Mouse (Mus musculus): ENCODE measurements around the gene Guk1. TPM values are rescaled to one million over a fixed set of nuclear protein-coding genes. Genes with fewer than 3 reads are reported as not detected.
A peak's percentile ranks its signal among the peaks of the same experiment; 100 is the strongest.
"Not testable (repeated sequence)": the region's sequence is repeated elsewhere in the genome, so short reads cannot be mapped to it uniquely, and the experiment has no call there.

Guk1 gene
- polyA plus RNA-seq, 1 experiment = 284 TPM

DNA sequence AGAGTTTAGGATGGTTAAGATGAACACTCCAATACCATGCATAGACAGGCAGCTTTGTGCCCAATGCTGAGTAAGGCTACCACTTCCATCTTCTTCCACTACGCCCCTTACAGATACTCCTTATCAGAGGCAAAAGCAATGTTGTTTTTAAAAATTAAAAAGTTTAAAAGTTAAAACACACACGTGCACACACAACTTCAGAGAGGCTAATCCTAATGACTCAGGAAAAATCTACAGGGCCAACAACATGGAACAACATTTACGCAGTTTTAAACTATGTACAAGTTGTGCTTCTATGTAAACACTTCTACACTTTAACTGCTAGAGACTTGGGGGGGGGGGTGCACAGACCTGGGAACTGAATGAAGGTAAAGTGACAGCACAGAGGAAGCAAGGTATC is 32.0 kb upstream of the Guk1 start:
- Histone ChIP-seq H3K27me3 (ENCODE audit: control insufficient read depth, insufficient read depth, low read length) (no peaks in the 10 kb centered on the region), H3K4me3 (ENCODE audit: low read depth, low read length) (no peak overlapping the region), H3K36me3 (ENCODE audit: control insufficient read depth, insufficient read depth, low read length) (peaks cover 12% of the 10 kb centered on the region), H3K27ac (ENCODE audit: insufficient read depth, low read depth, low read length) (0 out of 2 replicates have a peak overlapping the region, but pooled peaks have one; percentile 20), H3K4me1 (ENCODE audit: control insufficient read depth, insufficient read depth, insufficient read length, low read length) (peaks cover 41% of the 10 kb centered on the region)
- TF ChIP-seq CTCF (IDR thresholded peaks at IDR 0.05; ENCODE audit: extremely low read depth, insufficient read length, insufficient replicate concordance, low read depth, low read length) (no peak), POLR2A (IDR thresholded peaks at IDR 0.05; ENCODE audit: low read depth, low read length) (no peak)
- WGBS = 67% methylated on average over 3 of the region's 3 CpGs

DNA sequence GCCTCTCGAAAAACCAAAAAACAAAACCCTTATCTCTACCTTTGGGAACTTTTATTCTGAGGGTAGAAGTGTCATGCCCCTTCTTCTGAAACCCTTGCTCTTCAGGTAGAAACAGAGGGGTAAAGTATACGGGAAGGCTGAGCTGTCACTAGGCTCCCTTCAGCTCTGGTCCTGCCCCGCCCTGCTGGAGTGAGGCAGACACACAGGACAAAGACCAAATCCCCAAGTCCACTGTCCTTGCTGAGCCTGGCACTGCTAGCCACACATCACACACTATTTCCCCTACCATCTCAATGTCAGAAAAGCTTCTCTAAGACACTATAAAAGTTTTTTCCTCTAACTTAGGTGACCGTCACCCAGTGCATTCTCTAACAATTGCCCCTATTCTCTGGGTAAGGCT is 30.3 kb upstream of the Guk1 start:
- TF ChIP-seq CTCF (IDR thresholded peaks at IDR 0.05; ENCODE audit: extremely low read depth, insufficient read length, insufficient replicate concordance, low read depth, low read length) (no peak), POLR2A (IDR thresholded peaks at IDR 0.05; ENCODE audit: low read depth, low read length) (no peak)
- Histone ChIP-seq H3K36me3 (ENCODE audit: control insufficient read depth, insufficient read depth, low read length) (peaks cover 16% of the 10 kb centered on the region), H3K27ac (ENCODE audit: insufficient read depth, low read depth, low read length) (peak overlapping the region; percentile 71; the same call in 1 of the 2 replicates), H3K4me3 (ENCODE audit: low read depth, low read length) (no peak overlapping the region), H3K27me3 (ENCODE audit: control insufficient read depth, insufficient read depth, low read length) (no peaks in the 10 kb centered on the region), H3K4me1 (ENCODE audit: control insufficient read depth, insufficient read depth, insufficient read length, low read length) (peaks cover 46% of the 10 kb centered on the region)
- WGBS = 51% methylated on average over 4 of the region's 4 CpGs

DNA sequence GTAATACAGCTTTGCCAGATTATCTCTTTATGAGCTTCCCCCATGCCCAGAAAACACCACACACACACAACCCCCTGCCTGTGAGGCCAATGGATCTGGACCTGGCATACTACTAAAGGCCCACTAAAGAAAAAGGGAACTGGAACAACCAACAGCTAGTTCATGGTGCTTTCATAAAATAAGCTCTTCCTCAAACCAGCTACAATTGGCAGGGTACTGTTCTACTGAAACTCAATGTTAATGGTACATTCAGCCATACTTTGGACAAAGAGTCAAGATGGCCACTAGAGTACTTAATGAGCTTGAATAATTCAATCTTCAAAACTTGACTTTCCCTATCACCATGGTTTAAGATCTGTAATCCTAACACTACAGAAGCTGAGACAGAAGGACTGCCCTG is 29.6 kb upstream of the Guk1 start:
- Histone ChIP-seq H3K4me3 (ENCODE audit: low read depth, low read length) (no peak overlapping the region), H3K27me3 (ENCODE audit: control insufficient read depth, insufficient read depth, low read length) (no peaks in the 10 kb centered on the region), H3K4me1 (ENCODE audit: control insufficient read depth, insufficient read depth, insufficient read length, low read length) (peaks cover 49% of the 10 kb centered on the region), H3K36me3 (ENCODE audit: control insufficient read depth, insufficient read depth, low read length) (peaks cover 16% of the 10 kb centered on the region), H3K27ac (ENCODE audit: insufficient read depth, low read depth, low read length) (no peak overlapping the region)
- TF ChIP-seq CTCF (IDR thresholded peaks at IDR 0.05; ENCODE audit: extremely low read depth, insufficient read length, insufficient replicate concordance, low read depth, low read length) = no peak
- TF ChIP-seq POLR2A (IDR thresholded peaks at IDR 0.05; ENCODE audit: low read depth, low read length) = no peak

- Histone ChIP-seq H3K36me3 (ENCODE audit: control insufficient read depth, insufficient read depth, low read length) (peaks cover 17% of the 10 kb centered on the region), H3K27me3 (ENCODE audit: control insufficient read depth, insufficient read depth, low read length) (no peaks in the 10 kb centered on the region), H3K27ac (ENCODE audit: insufficient read depth, low read depth, low read length) (no peak overlapping the region), H3K4me1 (ENCODE audit: control insufficient read depth, insufficient read depth, insufficient read length, low read length) (peaks cover 41% of the 10 kb centered on the region), H3K4me3 (ENCODE audit: low read depth, low read length) (no peak overlapping the region)
- no peak for TF ChIP-seq POLR2A (IDR thresholded peaks at IDR 0.05; ENCODE audit: low read depth, low read length)
- TF ChIP-seq CTCF (IDR thresholded peaks at IDR 0.05; ENCODE audit: extremely low read depth, insufficient read length, insufficient replicate concordance, low read depth, low read length) = peak; percentile 58; the same call in 1 of the 2 replicates
These were observed 27.1 kb upstream of the Guk1 start for GRCm38 (mm10) chr11:59219064-59219463.

- Histone ChIP-seq H3K36me3 (ENCODE audit: control insufficient read depth, insufficient read depth, low read length) (peaks cover 15% of the 10 kb centered on the region), H3K27me3 (ENCODE audit: control insufficient read depth, insufficient read depth, low read length) (no peaks in the 10 kb centered on the region), H3K4me3 (ENCODE audit: low read depth, low read length) (no peak overlapping the region), H3K4me1 (ENCODE audit: control insufficient read depth, insufficient read depth, insufficient read length, low read length) (peaks cover 37% of the 10 kb centered on the region), H3K27ac (ENCODE audit: insufficient read depth, low read depth, low read length) (no peak overlapping the region)
- no peak for TF ChIP-seq POLR2A (IDR thresholded peaks at IDR 0.05; ENCODE audit: low read depth, low read length)
- no peak for TF ChIP-seq CTCF (IDR thresholded peaks at IDR 0.05; ENCODE audit: extremely low read depth, insufficient read length, insufficient replicate concordance, low read depth, low read length)
- WGBS = 29% methylated on average over 4 of the region's 4 CpGs
These were observed 26.5 kb upstream of the Guk1 start for GRCm38 (mm10) chr11:59218389-59218998.

- Histone ChIP-seq H3K36me3 (ENCODE audit: control insufficient read depth, insufficient read depth, low read length) (peaks cover 21% of the 10 kb centered on the region), H3K4me1 (ENCODE audit: control insufficient read depth, insufficient read depth, insufficient read length, low read length) (peaks cover 29% of the 10 kb centered on the region; the same call in 1 of the 2 replicates), H3K27ac (ENCODE audit: insufficient read depth, low read depth, low read length) (no peak overlapping the region), H3K4me3 (ENCODE audit: low read depth, low read length) (no peak overlapping the region), H3K27me3 (ENCODE audit: control insufficient read depth, insufficient read depth, low read length) (no peaks in the 10 kb centered on the region)
- WGBS = 69% methylated on average over 3 of the region's 3 CpGs
- TF ChIP-seq CTCF (IDR thresholded peaks at IDR 0.05; ENCODE audit: extremely low read depth, insufficient read length, insufficient replicate concordance, low read depth, low read length) (no peak), POLR2A (IDR thresholded peaks at IDR 0.05; ENCODE audit: low read depth, low read length) (no peak)
These were observed 24.9 kb upstream of the Guk1 start for GRCm38 (mm10) chr11:59216955-59217354.

DNA sequence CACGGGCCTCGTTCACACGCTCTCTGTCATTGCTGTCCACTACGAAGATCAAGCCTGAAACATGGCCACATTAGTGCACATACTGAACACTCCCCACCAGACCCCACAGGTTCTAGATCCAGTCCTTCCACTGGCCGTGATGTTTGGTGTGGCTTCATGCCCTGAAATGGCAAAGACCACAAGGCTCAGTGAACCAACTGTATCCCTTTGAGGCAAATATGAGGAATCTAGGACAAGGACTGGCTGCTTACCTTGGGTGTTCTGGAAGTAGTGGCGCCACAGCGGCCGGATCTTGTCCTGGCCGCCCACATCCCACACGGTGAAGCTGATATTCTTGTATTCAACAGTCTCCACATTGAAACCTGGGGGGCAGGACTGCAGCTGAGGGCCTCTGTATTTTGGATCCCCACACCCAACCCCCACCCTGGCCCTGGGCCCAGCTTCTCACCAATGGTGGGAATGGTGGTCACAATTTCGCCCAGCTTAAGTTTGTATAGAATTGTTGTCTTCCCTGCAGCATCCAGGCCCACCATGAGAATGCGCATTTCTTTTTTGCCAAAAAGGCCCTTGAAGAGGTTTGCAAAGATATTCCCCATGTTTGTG is 21.0 kb upstream of the Guk1 start:
- WGBS = 85% methylated on average over 12 of the region's 12 CpGs
- Histone ChIP-seq H3K36me3 (ENCODE audit: control insufficient read depth, insufficient read depth, low read length) (peaks cover 39% of the 10 kb centered on the region), H3K4me3 (ENCODE audit: low read depth, low read length) (no peak overlapping the region), H3K27ac (ENCODE audit: insufficient read depth, low read depth, low read length) (no peak overlapping the region), H3K4me1 (ENCODE audit: control insufficient read depth, insufficient read depth, insufficient read length, low read length) (peaks cover 17% of the 10 kb centered on the region), H3K27me3 (ENCODE audit: control insufficient read depth, insufficient read depth, low read length) (no peaks in the 10 kb centered on the region)
- TF ChIP-seq CTCF (IDR thresholded peaks at IDR 0.05; ENCODE audit: extremely low read depth, insufficient read length, insufficient replicate concordance, low read depth, low read length) (no peak), POLR2A (IDR thresholded peaks at IDR 0.05; ENCODE audit: low read depth, low read length) (no peak)

GRCm38 (mm10) chr11:59212320-59212719 is 20.3 kb upstream of the Guk1 start:
- H3K27ac ChIP-seq (ENCODE audit: insufficient read depth, low read depth, low read length); H3K4me3 ChIP-seq (ENCODE audit: low read depth, low read length); H3K27me3 ChIP-seq (ENCODE audit: control insufficient read depth, insufficient read depth, low read length): not testable (repeated sequence)
- H3K36me3 ChIP-seq (ENCODE audit: control insufficient read depth, insufficient read depth, low read length) = peaks cover 36% of the 10 kb centered on the region
- WGBS = 63% methylated on average over 12 of the region's 12 CpGs
- peaks cover 13% of the 10 kb centered on the region for H3K4me1 ChIP-seq (ENCODE audit: control insufficient read depth, insufficient read depth, insufficient read length, low read length)

- H3K27ac ChIP-seq (ENCODE audit: insufficient read depth, low read depth, low read length); H3K4me1 ChIP-seq (ENCODE audit: control insufficient read depth, insufficient read depth, insufficient read length, low read length); H3K27me3 ChIP-seq (ENCODE audit: control insufficient read depth, insufficient read depth, low read length); H3K4me3 ChIP-seq (ENCODE audit: low read depth, low read length): not testable (repeated sequence)
- 76% methylated on average over 9 of the region's 9 CpGs for WGBS
- peaks cover 37% of the 10 kb centered on the region for H3K36me3 ChIP-seq (ENCODE audit: control insufficient read depth, insufficient read depth, low read length)
These were observed 19.5 kb upstream of the Guk1 start for GRCm38 (mm10) chr11:59211561-59211960.
